Mouse (Mus musculus) cerebellum, postnatal 4 days (tissue): ENCODE measurements at regions not wholly inside any gene's neighbourhood (a gene's known extent, or its start where the extent isn't known, plus 50 kb on each side); places are given as distances from the start of the nearest gene placed in this dataset.

ENCODE experiments used
- DNase-seq, 2 experiments: peaks; one replicate each; pipeline ENCODE4 v3.0.0; 2022; ENCODE audit warnings: low spot score in 2 of 2, mixed read lengths in 1 of 2

- no peak for DNase-seq
These were observed 449.6 kb upstream of the Meis1 start for GRCm38 (mm10) chr11:19468373-19468772.

- DNase-seq: no peak
These were observed 450.0 kb upstream of the Meis1 start for GRCm38 (mm10) chr11:19468803-19469202.

GRCm38 (mm10) chr11:19470648-19471341, 452.0 kb upstream of the Meis1 start:
- no peak for DNase-seq

GRCm38 (mm10) chr11:19475068-19475786, 448.9 kb upstream of the Spred2 start:
- peak in 1 of 2 experiments; percentile 11 for DNase-seq

- DNase-seq: no peak
These were observed 431.0 kb upstream of the Spred2 start for GRCm38 (mm10) chr11:19493089-19493756.

- no peak for DNase-seq
These were observed 402.5 kb upstream of the Spred2 start for GRCm38 (mm10) chr11:19521721-19522120.

- DNase-seq: no peak
These were observed 400.2 kb upstream of the Spred2 start for GRCm38 (mm10) chr11:19523853-19524487.

- no peak for DNase-seq
These were observed 395.0 kb upstream of the Spred2 start for GRCm38 (mm10) chr11:19529126-19529525.

- DNase-seq: no peak
These were observed 393.5 kb upstream of the Spred2 start for GRCm38 (mm10) chr11:19530652-19531051.

- peak in 1 of 2 experiments; percentile 44 for DNase-seq
These were observed 392.7 kb upstream of the Spred2 start for GRCm38 (mm10) chr11:19531255-19532003.

GRCm38 (mm10) chr11:19532867-19533266, 391.3 kb upstream of the Spred2 start:
- no peak for DNase-seq

GRCm38 (mm10) chr11:19533701-19534100, 390.5 kb upstream of the Spred2 start:
- no peak for DNase-seq

- DNase-seq: no peak
These were observed 389.0 kb upstream of the Spred2 start for GRCm38 (mm10) chr11:19535215-19535614.

GRCm38 (mm10) chr11:19546226-19546625, 377.9 kb upstream of the Spred2 start:
- no peak for DNase-seq

- no peak for DNase-seq
These were observed 369.7 kb upstream of the Spred2 start for GRCm38 (mm10) chr11:19554316-19554946.

- DNase-seq: no peak
These were observed 369.0 kb upstream of the Spred2 start for GRCm38 (mm10) chr11:19554947-19555770.

- peak in 1 of 2 experiments; percentile 5 for DNase-seq
These were observed 363.7 kb upstream of the Spred2 start for GRCm38 (mm10) chr11:19560452-19560851.

- no peak for DNase-seq
These were observed 361.5 kb upstream of the Spred2 start for GRCm38 (mm10) chr11:19562668-19563067.

- no peak for DNase-seq
These were observed 338.9 kb upstream of the Spred2 start for GRCm38 (mm10) chr11:19585228-19585627.
